Mouse (Mus musculus): Measurements from ENCODE around the gene Josd2.

Josd2 gene

GRCm38 (mm10) chr7:44467811-44468411 is at the start of gene Josd2:
TSS of gene Josd2 (plus strand) at chr7:44467980.
- DNase-seq = peak; percentile 97

GRCm38 (mm10) chr7:44427666-44428065 is 40.1 kb upstream of the Josd2 start:
- DNase-seq = peak; percentile 69

GRCm38 (mm10) chr7:44428171-44428950 is 39.4 kb upstream of the Josd2 start:
- DNase-seq = peak; percentile 70

GRCm38 (mm10) chr7:44428968-44429521 is 38.7 kb upstream of the Josd2 start, which contains the start of gene Lrrc4b:
TSS of gene Lrrc4b (plus strand) at chr7:44429018.
- DNase-seq = peak; percentile 74

- peak; percentile 59 for DNase-seq
These were observed 38.0 kb upstream of the Josd2 start for GRCm38 (mm10) chr7:44429534-44430488.

GRCm38 (mm10) chr7:44432550-44432949 is 35.2 kb upstream of the Josd2 start:
- no peak for DNase-seq

GRCm38 (mm10) chr7:44433371-44433770 is 34.4 kb upstream of the Josd2 start:
- peak; percentile 68 for DNase-seq

- DNase-seq = no peak
These were observed 33.7 kb upstream of the Josd2 start for GRCm38 (mm10) chr7:44434089-44434488.

GRCm38 (mm10) chr7:44435796-44436195 is 32.0 kb upstream of the Josd2 start:
- DNase-seq = peak; percentile 83

GRCm38 (mm10) chr7:44436267-44436666 is 31.5 kb upstream of the Josd2 start:
- DNase-seq = peak; percentile 58

GRCm38 (mm10) chr7:44437188-44437587 is 30.6 kb upstream of the Josd2 start:
- DNase-seq = peak; percentile 54

GRCm38 (mm10) chr7:44437933-44438332 is 29.8 kb upstream of the Josd2 start:
- peak; percentile 84 for DNase-seq

- DNase-seq = peak; percentile 51
These were observed 28.1 kb upstream of the Josd2 start for GRCm38 (mm10) chr7:44439696-44440095.

- DNase-seq = no peak
These were observed 27.3 kb upstream of the Josd2 start for GRCm38 (mm10) chr7:44440479-44440878.

- no peak for DNase-seq
These were observed 26.6 kb upstream of the Josd2 start for GRCm38 (mm10) chr7:44441180-44441579.

GRCm38 (mm10) chr7:44441648-44442109 is 26.1 kb upstream of the Josd2 start:
- peak; percentile 84 for DNase-seq

GRCm38 (mm10) chr7:44442407-44442821 is 25.4 kb upstream of the Josd2 start:
- DNase-seq = peak; percentile 78

- DNase-seq = peak; percentile 86
These were observed 24.3 kb upstream of the Josd2 start for GRCm38 (mm10) chr7:44443268-44444173.

GRCm38 (mm10) chr7:44444886-44445527 is 22.8 kb upstream of the Josd2 start:
- DNase-seq = peak; percentile 66

- peak; percentile 62 for DNase-seq
These were observed 22.3 kb upstream of the Josd2 start for GRCm38 (mm10) chr7:44445528-44445923.

Data from cerebellum, adult 11-12 months (tissue).